Mouse (Mus musculus): ENCODE measurements around the gene Syne1. TPM values are rescaled to one million over a fixed set of nuclear protein-coding genes. Genes with fewer than 3 reads are reported as not detected.

The Syne1 gene
- total and polyA plus RNA-seq, 3 experiments, result 10.8 to 85.0 (median 59.1) TPM

GRCm38 (mm10) chr10:5085792-5086191 lies 465.5 kb downstream of the Syne1 start:
- Histone ChIP-seq H3K4me1 (ENCODE audit: insufficient read depth, low read depth, low read length) (no peaks in the 10 kb centered on the region), H3K36me3 (replicated peaks) (peaks cover 14% of the 10 kb centered on the region), H3K4me3 (ENCODE audit: low read depth, low read length) (no peak overlapping the region), H3K9me3 (replicated peaks) (no peaks in the 10 kb centered on the region), H3K27me3 (ENCODE audit: insufficient read depth, low read length) (no peaks in the 10 kb centered on the region)
- no peak for TF ChIP-seq POLR2AphosphoS5 (IDR thresholded peaks at IDR 0.05; ENCODE audit: insufficient replicate concordance, low read depth, low read length)
- TF ChIP-seq GATA2 (IDR thresholded peaks at IDR 0.05; ENCODE audit: borderline replicate concordance, low read depth, low read length), result no peak
- no peak for TF ChIP-seq TAL1 (conservative IDR thresholded peaks at IDR 0.05; ENCODE audit: low read depth, low read length)
- DNase-seq (ENCODE audit: low spot score) (no peak), ATAC-seq (ENCODE audit: extremely low read depth, insufficient number of reproducible peaks, low FRiP score, poor library complexity, severe bottlenecking) (no peak)

DNA sequence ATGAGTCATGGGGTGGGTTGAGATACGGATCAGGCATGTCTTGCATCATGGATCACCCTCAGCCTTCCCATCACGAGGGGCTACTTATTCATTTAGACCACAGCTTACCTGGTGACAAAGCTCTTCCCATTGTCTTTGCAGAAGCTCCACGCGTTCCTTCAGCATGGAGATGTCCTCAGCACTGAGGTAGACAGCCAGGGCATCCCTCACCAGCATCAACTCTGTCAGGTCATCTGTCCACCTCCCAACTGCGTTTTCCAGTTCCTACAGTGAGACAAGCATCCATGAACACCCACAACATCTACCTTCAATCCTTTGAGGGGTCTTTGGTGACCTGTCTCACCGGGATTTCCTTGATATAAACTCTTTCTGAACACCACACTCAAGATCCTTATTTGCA lies 467.6 kb downstream of the Syne1 start:
- no peak for ATAC-seq (ENCODE audit: extremely low read depth, insufficient number of reproducible peaks, low FRiP score, poor library complexity, severe bottlenecking)
- no peak for DNase-seq (ENCODE audit: low spot score)
- H3K27me3 ChIP-seq (ENCODE audit: insufficient read depth, low read length), result no peaks in the 10 kb centered on the region
- no peak for TF ChIP-seq GATA1 (IDR thresholded peaks at IDR 0.05; ENCODE audit: borderline replicate concordance, low read length)
- no peaks in the 10 kb centered on the region for H3K4me1 ChIP-seq (ENCODE audit: insufficient read depth, low read depth, low read length)
- peaks cover 17% of the 10 kb centered on the region for H3K36me3 ChIP-seq (replicated peaks)
- H3K9me3 ChIP-seq (replicated peaks), result no peaks in the 10 kb centered on the region
- H3K4me3 ChIP-seq (ENCODE audit: low read depth, low read length), result no peak overlapping the region

GRCm38 (mm10) chr10:5079945-5080468 lies 471.3 kb downstream of the Syne1 start:
- DNase-seq (ENCODE audit: low spot score), result no peak
- TF ChIP-seq TAL1 (conservative IDR thresholded peaks at IDR 0.05; ENCODE audit: low read depth, low read length) (no peak), GATA2 (IDR thresholded peaks at IDR 0.05; ENCODE audit: borderline replicate concordance, low read depth, low read length) (no peak), POLR2AphosphoS5 (IDR thresholded peaks at IDR 0.05; ENCODE audit: insufficient replicate concordance, low read depth, low read length) (no peak), GATA1 (IDR thresholded peaks at IDR 0.05; ENCODE audit: borderline replicate concordance, low read length) (no peak), CTCF (IDR thresholded peaks at IDR 0.05; ENCODE audit: low read depth, low read length) (no peak)
- Histone ChIP-seq H3K27me3 (ENCODE audit: insufficient read depth, low read length) (no peaks in the 10 kb centered on the region), H3K9me3 (replicated peaks) (no peaks in the 10 kb centered on the region), H3K4me1 (ENCODE audit: insufficient read depth, low read depth, low read length) (no peaks in the 10 kb centered on the region), H3K36me3 (replicated peaks) (peaks cover 16% of the 10 kb centered on the region), H3K4me3 (ENCODE audit: low read depth, low read length) (no peak overlapping the region)
- ATAC-seq (ENCODE audit: extremely low read depth, insufficient number of reproducible peaks, low FRiP score, poor library complexity, severe bottlenecking), result 0 out of 2 replicates have a peak, but pooled peaks have one; percentile 8

DNA sequence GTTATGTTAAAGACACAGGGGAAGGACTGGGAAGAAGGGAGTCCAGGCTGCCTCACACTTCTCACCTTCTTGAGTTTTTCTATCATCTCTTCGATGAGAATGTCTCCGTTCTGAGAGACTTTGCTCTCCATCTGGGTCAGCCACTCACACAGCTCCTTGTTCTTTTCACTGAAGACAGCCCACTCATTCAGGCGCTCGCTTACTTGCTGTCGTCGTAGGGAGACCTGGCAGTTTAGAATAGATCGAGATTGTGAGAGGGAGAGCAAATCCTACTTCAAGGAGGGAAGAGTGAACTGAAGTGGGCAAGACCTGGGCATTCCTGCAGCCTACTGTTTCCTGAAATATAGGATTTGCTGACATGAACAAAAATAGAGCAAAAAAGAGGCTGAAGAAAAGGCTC lies 475.6 kb downstream of the Syne1 start:
- no peaks in the 10 kb centered on the region for H3K27me3 ChIP-seq (ENCODE audit: insufficient read depth, low read length)
- peaks cover 22% of the 10 kb centered on the region for H3K36me3 ChIP-seq (replicated peaks)
- no peak for ATAC-seq (ENCODE audit: extremely low read depth, insufficient number of reproducible peaks, low FRiP score, poor library complexity, severe bottlenecking)
- no peak for DNase-seq (ENCODE audit: low spot score)
- H3K4me3 ChIP-seq (ENCODE audit: low read depth, low read length), result no peak overlapping the region
- TF ChIP-seq GATA1 (IDR thresholded peaks at IDR 0.05; ENCODE audit: borderline replicate concordance, low read length) (no peak), CTCF (IDR thresholded peaks at IDR 0.05; ENCODE audit: low read depth, low read length) (no peak), POLR2AphosphoS5 (IDR thresholded peaks at IDR 0.05; ENCODE audit: insufficient replicate concordance, low read depth, low read length) (no peak), TAL1 (conservative IDR thresholded peaks at IDR 0.05; ENCODE audit: low read depth, low read length) (no peak), GATA2 (IDR thresholded peaks at IDR 0.05; ENCODE audit: borderline replicate concordance, low read depth, low read length) (no peak)
- H3K4me1 ChIP-seq (ENCODE audit: insufficient read depth, low read depth, low read length), result no peaks in the 10 kb centered on the region
- no peaks in the 10 kb centered on the region for H3K9me3 ChIP-seq (replicated peaks)

DNA sequence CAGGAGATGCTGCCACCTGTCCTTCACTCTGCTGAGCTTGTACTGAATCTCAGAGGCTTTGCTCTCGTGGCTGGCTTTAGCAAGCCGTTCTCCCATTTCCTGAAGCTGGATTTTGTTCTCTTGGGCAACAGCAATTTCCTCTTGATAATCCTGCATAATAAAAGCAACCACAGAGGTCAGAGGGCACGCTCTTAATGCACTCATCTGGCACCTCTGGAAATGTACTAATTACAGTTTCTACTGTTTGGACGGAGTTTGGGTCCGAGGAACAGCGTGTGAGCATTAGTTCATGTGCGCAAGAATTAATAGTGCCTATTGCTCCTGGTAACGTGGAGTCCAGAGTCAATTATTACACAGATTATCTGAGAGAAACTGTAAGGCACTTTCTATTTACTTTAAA lies 479.2 kb downstream of the Syne1 start:
- no peaks in the 10 kb centered on the region for H3K9me3 ChIP-seq (replicated peaks)

DNA sequence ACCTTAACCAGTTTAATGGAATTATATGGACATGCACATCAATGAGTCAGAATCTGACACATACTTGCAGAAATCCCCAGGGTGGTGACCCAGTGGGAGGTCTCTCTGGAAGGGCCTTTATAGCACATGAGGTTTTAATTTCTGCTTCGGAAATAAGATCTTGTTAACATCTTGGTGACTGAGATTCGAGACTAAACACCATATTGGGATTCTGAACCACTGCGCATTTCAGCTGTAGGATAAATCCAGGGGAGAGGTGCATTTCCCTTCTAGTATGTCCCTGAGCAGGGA lies 480.4 kb downstream of the Syne1 start:
- TF ChIP-seq TAL1 (conservative IDR thresholded peaks at IDR 0.05; ENCODE audit: low read depth, low read length), result no peak
- TF ChIP-seq CTCF (IDR thresholded peaks at IDR 0.05; ENCODE audit: low read depth, low read length), result no peak
- no peak for TF ChIP-seq GATA1 (IDR thresholded peaks at IDR 0.05; ENCODE audit: borderline replicate concordance, low read length)
- DNase-seq (ENCODE audit: low spot score), result no peak
- Histone ChIP-seq H3K4me3 (ENCODE audit: low read depth, low read length) (no peak overlapping the region), H3K4me1 (ENCODE audit: insufficient read depth, low read depth, low read length) (no peaks in the 10 kb centered on the region), H3K36me3 (replicated peaks) (peaks cover 31% of the 10 kb centered on the region), H3K9me3 (replicated peaks) (no peaks in the 10 kb centered on the region), H3K27me3 (ENCODE audit: insufficient read depth, low read length) (no peaks in the 10 kb centered on the region)
- ATAC-seq (ENCODE audit: extremely low read depth, insufficient number of reproducible peaks, low FRiP score, poor library complexity, severe bottlenecking), result no peak

More for the DNA sequence above, 479.2 kb downstream of the Syne1 start:
- DNase-seq (ENCODE audit: low spot score) (no peak), ATAC-seq (ENCODE audit: extremely low read depth, insufficient number of reproducible peaks, low FRiP score, poor library complexity, severe bottlenecking) (no peak)
- H3K36me3 ChIP-seq (replicated peaks), result peaks cover 32% of the 10 kb centered on the region
- no peaks in the 10 kb centered on the region for H3K27me3 ChIP-seq (ENCODE audit: insufficient read depth, low read length)
- H3K4me3 ChIP-seq (ENCODE audit: low read depth, low read length), result no peak overlapping the region
- H3K4me1 ChIP-seq (ENCODE audit: insufficient read depth, low read depth, low read length), result no peaks in the 10 kb centered on the region
- TF ChIP-seq GATA1 (IDR thresholded peaks at IDR 0.05; ENCODE audit: borderline replicate concordance, low read length) (no peak), GATA2 (IDR thresholded peaks at IDR 0.05; ENCODE audit: borderline replicate concordance, low read depth, low read length) (no peak), TAL1 (conservative IDR thresholded peaks at IDR 0.05; ENCODE audit: low read depth, low read length) (no peak), CTCF (IDR thresholded peaks at IDR 0.05; ENCODE audit: low read depth, low read length) (no peak), POLR2AphosphoS5 (IDR thresholded peaks at IDR 0.05; ENCODE audit: insufficient replicate concordance, low read depth, low read length) (no peak)

Data from G1E (cell line).